Mouse (Mus musculus): ENCODE data around the gene Sh3d21.

Gene Sh3d21

DNA sequence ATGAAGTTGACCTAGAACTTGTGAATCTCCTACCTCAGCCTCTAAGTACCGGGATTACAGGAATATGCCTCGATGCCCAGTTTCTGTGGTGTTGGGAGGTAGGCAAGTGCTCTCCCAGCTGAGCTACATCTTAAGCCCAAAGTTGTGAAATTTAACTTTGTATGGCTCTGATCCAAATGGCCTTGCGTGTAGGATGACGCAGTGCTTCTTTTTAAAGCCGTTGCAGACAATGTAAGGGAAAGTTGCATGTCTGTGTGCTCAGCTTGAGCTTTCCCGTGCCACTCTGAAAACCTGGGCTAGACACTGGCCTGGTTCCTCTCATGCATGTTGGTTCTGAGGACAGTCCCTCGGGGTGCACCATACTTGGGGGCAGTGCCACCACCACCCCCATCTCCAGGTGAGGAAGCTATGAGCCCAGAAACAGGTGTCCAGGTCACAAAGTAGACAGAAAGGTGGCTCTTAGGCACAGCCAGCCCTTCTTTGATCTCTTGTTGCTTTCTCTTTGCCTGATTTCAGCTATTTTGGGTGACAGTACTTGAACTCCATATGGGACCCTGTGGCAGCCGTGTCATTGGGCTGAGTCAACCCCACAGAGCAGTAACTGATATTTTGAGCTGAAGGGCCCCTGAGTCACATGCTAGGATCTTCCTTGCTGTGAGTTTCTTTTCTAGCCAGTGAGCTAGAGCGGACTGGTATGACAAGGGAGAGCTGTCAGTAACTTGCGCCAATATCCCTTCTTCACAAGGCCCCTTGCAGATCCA, 53.5 kb downstream of the Sh3d21 start:
- 0 out of 2 replicates have a peak, but pooled peaks have one; percentile 7 for ATAC-seq (ENCODE audit: low TSS enrichment)

DNA sequence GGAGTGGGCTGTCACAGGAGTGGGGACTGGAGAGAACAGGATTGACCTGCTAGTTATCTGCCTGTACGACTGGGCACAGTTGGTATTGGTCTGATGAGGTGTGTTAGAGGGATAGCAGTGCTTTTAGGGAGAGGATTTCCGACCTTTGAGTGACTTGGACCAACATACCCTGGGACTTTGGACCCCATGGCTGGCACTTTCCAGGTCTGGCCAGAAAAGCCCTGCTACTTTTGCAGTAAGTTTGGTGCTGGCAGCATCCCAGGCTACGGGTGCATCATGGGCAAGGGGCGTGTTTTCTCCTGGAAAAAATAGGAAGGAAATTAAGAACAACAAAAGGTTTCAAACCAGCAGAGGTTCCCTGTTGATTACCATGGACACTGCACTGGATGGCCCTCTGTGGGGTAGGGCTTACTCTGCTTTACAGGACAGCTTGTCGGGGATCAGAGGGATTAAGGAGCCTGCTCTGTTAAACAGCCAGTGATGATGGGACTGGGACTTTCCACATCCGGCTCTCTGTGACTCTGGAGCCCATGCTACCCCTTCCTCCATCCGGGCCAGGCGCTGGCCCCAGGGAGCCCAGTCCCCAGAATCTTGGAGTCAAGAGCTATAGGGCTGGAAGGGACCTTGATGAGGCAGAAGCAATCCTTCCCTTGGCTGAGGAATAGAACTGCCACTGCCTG, 55.1 kb downstream of the Sh3d21 start:
- no peak for ATAC-seq (ENCODE audit: low TSS enrichment)

DNA sequence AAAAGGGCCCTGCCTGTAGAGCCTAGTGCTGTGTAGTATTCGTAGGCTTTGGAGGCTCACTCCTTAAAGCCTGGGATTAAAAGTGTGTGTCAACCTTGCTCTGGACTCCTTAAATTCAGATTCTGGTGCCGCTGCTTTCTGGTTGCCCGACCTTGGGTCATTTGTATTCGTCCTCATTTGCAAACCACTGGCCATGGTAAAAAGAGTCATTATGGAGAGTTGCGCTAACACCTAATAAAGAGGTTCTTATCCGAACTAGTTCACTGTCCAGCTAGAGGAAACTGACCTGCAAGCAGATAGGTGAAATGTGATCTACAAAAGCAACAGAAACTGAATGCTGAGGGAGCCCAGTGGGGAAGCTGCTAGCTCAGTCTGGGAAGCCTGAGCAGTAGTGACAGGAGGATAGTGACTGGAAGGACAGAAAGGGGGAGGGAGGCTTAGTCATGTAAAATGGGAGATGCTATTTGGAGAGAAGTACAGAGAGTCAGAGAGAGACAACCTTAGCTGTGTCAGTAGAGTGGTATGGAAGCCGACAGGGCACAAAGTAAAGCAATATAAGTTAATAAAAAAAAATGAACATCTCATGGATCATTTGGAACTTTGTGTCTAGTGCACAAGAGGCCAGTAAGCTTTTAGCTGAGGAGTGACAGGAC, 58.0 kb downstream of the Sh3d21 start:
- no peak for ATAC-seq (ENCODE audit: low TSS enrichment)

DNA sequence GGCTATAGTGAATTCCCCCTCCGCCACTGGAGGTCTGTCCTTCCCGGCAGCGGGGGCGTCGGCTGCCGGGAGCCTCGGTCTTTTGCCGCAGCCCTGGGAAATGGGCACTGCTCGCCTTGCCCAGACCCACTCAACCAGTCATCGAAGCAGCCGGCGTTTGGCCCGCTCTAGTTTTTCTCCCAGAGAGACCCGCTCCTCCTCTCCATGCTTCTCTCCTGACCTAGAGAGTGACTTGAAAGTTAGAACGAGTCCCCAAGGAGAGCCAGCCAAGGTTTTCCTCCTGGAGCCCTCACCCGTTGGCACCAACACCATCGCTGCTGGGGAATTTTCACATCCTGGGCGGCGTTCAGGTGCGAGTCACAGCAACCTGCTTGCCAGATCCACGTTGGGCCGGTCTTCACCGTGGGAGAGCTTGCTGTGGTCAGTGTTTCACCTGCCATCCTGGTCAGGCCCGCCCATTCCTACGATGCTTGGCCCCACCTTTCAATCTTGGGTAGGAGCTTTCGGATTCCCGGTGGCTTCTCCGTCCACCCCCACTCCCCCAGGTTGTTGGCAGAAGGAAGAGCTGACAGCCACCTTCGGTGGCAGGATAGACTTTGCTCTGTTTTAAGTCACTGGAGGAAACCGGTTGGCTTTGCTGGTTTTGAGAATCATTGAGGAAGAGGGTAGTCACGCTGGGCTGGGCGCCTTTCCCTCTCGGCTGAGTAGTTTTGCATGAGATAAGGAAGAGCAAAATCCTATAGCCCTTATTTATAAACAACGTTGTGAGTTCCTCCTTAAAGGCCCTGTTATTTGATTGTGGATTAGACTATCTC, 58.8 kb downstream of the Sh3d21 start:
- no peak for ATAC-seq (ENCODE audit: low TSS enrichment)

DNA sequence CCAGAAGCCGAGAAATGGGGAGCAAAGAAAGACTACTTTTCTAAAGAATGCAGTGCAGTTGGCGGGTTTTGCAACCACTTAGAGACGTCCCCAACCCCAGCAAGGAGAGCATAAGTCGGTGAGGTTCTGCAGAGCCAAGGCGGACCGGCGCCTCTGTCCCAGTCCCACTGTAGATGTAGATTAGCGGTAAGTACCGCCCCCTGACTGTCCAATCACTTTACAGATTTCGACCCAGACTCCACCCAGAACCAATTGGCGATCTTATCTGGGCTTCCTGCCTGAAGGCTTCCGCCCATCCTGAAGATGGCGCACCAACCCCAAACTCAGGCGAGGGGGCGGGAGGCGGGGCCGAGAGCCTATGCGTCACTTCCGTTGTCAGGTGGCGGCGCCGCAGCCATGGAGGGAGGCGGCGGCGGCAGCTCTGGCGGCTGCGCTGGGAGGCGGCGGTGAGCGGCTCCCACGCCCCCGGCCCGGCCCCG, 59.7 kb downstream of the Sh3d21 start, which contains the start of gene Stk40:
TSS of gene Stk40 (plus strand) at position 368 of the 479 bp plus-strand sequence.
- ATAC-seq (ENCODE audit: low TSS enrichment): peak; percentile 85

DNA sequence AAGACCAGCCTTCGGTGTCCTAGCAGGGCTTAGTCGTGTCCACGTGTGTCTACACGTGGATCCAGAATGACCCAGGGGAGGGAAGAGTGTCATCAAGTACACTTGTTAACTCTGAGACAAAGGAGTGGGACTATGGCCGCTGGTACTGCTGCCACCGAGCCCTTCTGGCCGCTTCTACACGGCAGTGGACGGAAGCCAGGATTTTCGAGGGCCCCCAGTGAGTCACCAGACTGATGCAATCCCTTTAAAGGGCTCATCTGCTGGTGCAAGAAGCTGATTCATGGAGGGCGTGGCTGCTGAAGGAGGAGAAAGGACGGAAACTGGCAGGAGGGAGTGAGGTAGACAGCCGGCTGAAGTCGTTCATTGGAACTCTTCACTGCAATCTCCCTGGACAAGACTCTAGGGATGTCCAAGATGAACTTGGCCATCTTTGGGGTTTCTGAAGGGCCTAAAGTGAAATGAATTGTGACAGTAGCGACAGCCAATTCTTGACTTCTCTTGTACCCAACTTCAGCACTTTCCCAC, 60.2 kb downstream of the Sh3d21 start:
- peak; percentile 66 for ATAC-seq (ENCODE audit: low TSS enrichment)

DNA sequence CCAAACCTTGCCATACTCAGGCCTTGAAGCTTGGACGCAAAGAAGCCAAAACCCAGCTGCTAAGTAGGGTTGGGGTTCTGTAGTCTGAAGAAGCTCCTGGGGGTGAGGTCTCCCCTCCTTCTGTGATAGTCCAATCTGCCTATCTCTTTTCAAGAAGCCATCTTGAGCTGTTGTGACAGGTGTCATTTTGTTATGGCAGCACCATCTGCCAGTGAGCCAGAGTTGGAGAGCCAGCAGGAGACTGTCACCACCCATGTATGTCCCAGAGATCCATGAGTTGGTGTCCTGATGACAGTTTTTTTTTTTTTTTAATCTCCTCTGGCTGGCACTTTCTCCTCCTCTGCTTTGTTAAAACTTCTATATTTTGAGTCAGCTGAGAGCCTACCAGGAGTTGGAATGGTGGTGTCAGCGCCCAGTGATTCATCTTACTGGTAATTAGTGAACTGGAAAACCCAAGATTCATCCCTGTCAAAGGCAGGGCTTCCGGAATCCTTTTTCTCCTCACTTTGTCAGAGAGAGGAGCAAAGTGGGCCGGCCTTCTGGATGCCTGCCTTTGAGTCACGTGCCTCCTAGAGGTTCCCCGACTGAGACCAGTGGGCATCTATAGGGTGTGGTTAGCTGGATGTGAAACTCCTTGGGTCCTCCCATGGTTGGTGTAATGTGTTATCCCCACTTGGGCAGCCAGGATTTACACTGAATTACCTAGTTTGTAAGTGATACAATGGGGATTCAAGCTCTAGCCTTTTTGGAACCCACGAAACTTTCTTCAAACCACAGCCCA, 61.0 kb downstream of the Sh3d21 start:
- ATAC-seq (ENCODE audit: low TSS enrichment): peak; percentile 10

DNA sequence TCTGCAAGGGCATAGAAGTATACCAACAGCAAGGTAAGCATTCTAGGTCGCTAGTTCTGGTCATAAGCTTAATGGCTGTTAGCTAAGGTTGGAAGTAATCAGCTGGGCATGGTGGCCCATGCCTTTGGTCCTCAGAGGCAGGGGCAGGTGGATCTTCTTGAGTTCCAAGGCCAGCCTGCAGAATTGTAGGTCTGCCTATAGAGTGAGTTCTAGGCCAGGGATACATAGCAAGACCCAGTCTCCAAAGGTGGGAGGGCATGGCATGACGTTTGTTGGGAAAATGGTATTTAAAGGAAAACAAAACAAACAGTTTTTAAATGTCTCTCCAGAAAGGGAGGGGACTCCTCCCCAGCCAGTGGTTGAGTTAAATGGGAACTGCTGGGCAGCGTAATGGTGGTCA, 62.5 kb downstream of the Sh3d21 start:
- ATAC-seq (ENCODE audit: low TSS enrichment): no peak

Measured in frontal cortex, adult (tissue).